Mouse (Mus musculus): Measurements from ENCODE around the gene Espn. TPM values are rescaled to one million over a fixed set of nuclear protein-coding genes. Genes with fewer than 3 reads are reported as not detected.
A peak's percentile ranks its signal among the peaks of the same experiment; 100 is the strongest.

Gene Espn
- total and polyA plus RNA-seq, 3 experiments, result 4.3 to 48.0 (median 9.3) TPM

- ATAC-seq (ENCODE audit: extremely low read depth, insufficient number of reproducible peaks, low FRiP score, poor library complexity, severe bottlenecking), result no peak
- DNase-seq (ENCODE audit: low spot score), result no peak
- H3K4me3 ChIP-seq (ENCODE audit: low read depth, low read length), result no peak overlapping the region
- H3K27me3 ChIP-seq (ENCODE audit: insufficient read depth, low read length), result peaks cover 80% of the 10 kb centered on the region
- H3K4me1 ChIP-seq (ENCODE audit: insufficient read depth, low read depth, low read length), result 0 out of 2 replicates have a peak, but pooled peaks cover 2% of the 10 kb centered on the region
- TF ChIP-seq GATA2 (IDR thresholded peaks at IDR 0.05; ENCODE audit: borderline replicate concordance, low read depth, low read length) (no peak), TAL1 (conservative IDR thresholded peaks at IDR 0.05; ENCODE audit: low read depth, low read length) (no peak), CTCF (IDR thresholded peaks at IDR 0.05; ENCODE audit: low read depth, low read length) (0 out of 2 replicates have a peak, but pooled peaks have one; percentile 10), POLR2AphosphoS5 (IDR thresholded peaks at IDR 0.05; ENCODE audit: insufficient replicate concordance, low read depth, low read length) (no peak), GATA1 (IDR thresholded peaks at IDR 0.05; ENCODE audit: borderline replicate concordance, low read length) (no peak)
- H3K36me3 ChIP-seq (replicated peaks), result no peaks in the 10 kb centered on the region
- no peaks in the 10 kb centered on the region for H3K9me3 ChIP-seq (replicated peaks)
Observed at GRCm38 (mm10) chr4:152119396-152120292, 32.5 kb downstream of the Espn start.

GRCm38 (mm10) chr4:152117538-152117937 is 34.6 kb downstream of the Espn start:
- peaks cover 66% of the 10 kb centered on the region for H3K27me3 ChIP-seq (ENCODE audit: insufficient read depth, low read length)
- H3K4me1 ChIP-seq (ENCODE audit: insufficient read depth, low read depth, low read length), result 0 out of 2 replicates have a peak, but pooled peaks cover 2% of the 10 kb centered on the region
- ATAC-seq (ENCODE audit: extremely low read depth, insufficient number of reproducible peaks, low FRiP score, poor library complexity, severe bottlenecking), result no peak

GRCm38 (mm10) chr4:152115921-152116612 is 36.1 kb downstream of the Espn start, which contains the start of gene Tnfrsf25:
Gene Tnfrsf25 (plus strand): TSS chr4:152115934.
- no peak for TF ChIP-seq GATA1 (IDR thresholded peaks at IDR 0.05; ENCODE audit: borderline replicate concordance, low read length)
- TF ChIP-seq TAL1 (conservative IDR thresholded peaks at IDR 0.05; ENCODE audit: low read depth, low read length), result no peak
- ATAC-seq (ENCODE audit: extremely low read depth, insufficient number of reproducible peaks, low FRiP score, poor library complexity, severe bottlenecking) (no peak), DNase-seq (ENCODE audit: low spot score) (no peak)
- H3K27me3 ChIP-seq (ENCODE audit: insufficient read depth, low read length), result peaks cover 63% of the 10 kb centered on the region
- H3K36me3 ChIP-seq (replicated peaks), result no peaks in the 10 kb centered on the region
- H3K4me1 ChIP-seq (ENCODE audit: insufficient read depth, low read depth, low read length), result 0 out of 2 replicates have a peak, but pooled peaks cover 2% of the 10 kb centered on the region
- H3K4me3 ChIP-seq (ENCODE audit: low read depth, low read length), result no peak within 1 kb of the TSS
- no peaks in the 10 kb centered on the region for H3K9me3 ChIP-seq (replicated peaks)

More at GRCm38 (mm10) chr4:152117538-152117937, 34.6 kb downstream of the Espn start:
- DNase-seq (ENCODE audit: low spot score), result no peak
- Histone ChIP-seq H3K36me3 (replicated peaks) (no peaks in the 10 kb centered on the region), H3K4me3 (ENCODE audit: low read depth, low read length) (no peak overlapping the region), H3K9me3 (replicated peaks) (no peaks in the 10 kb centered on the region)
- no peak for TF ChIP-seq GATA1 (IDR thresholded peaks at IDR 0.05; ENCODE audit: borderline replicate concordance, low read length)
- TF ChIP-seq POLR2AphosphoS5 (IDR thresholded peaks at IDR 0.05; ENCODE audit: insufficient replicate concordance, low read depth, low read length), result no peak
- TF ChIP-seq CTCF (IDR thresholded peaks at IDR 0.05; ENCODE audit: low read depth, low read length), result no peak
- TF ChIP-seq GATA2 (IDR thresholded peaks at IDR 0.05; ENCODE audit: borderline replicate concordance, low read depth, low read length), result no peak
- TF ChIP-seq TAL1 (conservative IDR thresholded peaks at IDR 0.05; ENCODE audit: low read depth, low read length), result no peak

- no peak for ATAC-seq (ENCODE audit: extremely low read depth, insufficient number of reproducible peaks, low FRiP score, poor library complexity, severe bottlenecking)
- Histone ChIP-seq H3K9me3 (replicated peaks) (no peaks in the 10 kb centered on the region), H3K4me3 (ENCODE audit: low read depth, low read length) (no peak overlapping the region), H3K27me3 (ENCODE audit: insufficient read depth, low read length) (peaks cover 44% of the 10 kb centered on the region), H3K4me1 (ENCODE audit: insufficient read depth, low read depth, low read length) (no peaks in the 10 kb centered on the region), H3K36me3 (replicated peaks) (no peaks in the 10 kb centered on the region)
- TF ChIP-seq CTCF (IDR thresholded peaks at IDR 0.05; ENCODE audit: low read depth, low read length) (no peak), GATA1 (IDR thresholded peaks at IDR 0.05; ENCODE audit: borderline replicate concordance, low read length) (no peak), GATA2 (IDR thresholded peaks at IDR 0.05; ENCODE audit: borderline replicate concordance, low read depth, low read length) (no peak), TAL1 (conservative IDR thresholded peaks at IDR 0.05; ENCODE audit: low read depth, low read length) (no peak), POLR2AphosphoS5 (IDR thresholded peaks at IDR 0.05; ENCODE audit: insufficient replicate concordance, low read depth, low read length) (no peak)
- DNase-seq (ENCODE audit: low spot score), result no peak
Observed at GRCm38 (mm10) chr4:152114080-152114479, 38.1 kb downstream of the Espn start.

- ATAC-seq (ENCODE audit: extremely low read depth, insufficient number of reproducible peaks, low FRiP score, poor library complexity, severe bottlenecking) (no peak), DNase-seq (ENCODE audit: low spot score) (no peak)
- peaks cover 8% of the 10 kb centered on the region for H3K36me3 ChIP-seq (replicated peaks)
- no peak overlapping the region for H3K4me3 ChIP-seq (ENCODE audit: low read depth, low read length)
- peaks cover 26% of the 10 kb centered on the region for H3K27me3 ChIP-seq (ENCODE audit: insufficient read depth, low read length)
- no peaks in the 10 kb centered on the region for H3K9me3 ChIP-seq (replicated peaks)
- H3K4me1 ChIP-seq (ENCODE audit: insufficient read depth, low read depth, low read length), result peaks cover 10% of the 10 kb centered on the region
- TF ChIP-seq GATA2 (IDR thresholded peaks at IDR 0.05; ENCODE audit: borderline replicate concordance, low read depth, low read length), result no peak
- TF ChIP-seq GATA1 (IDR thresholded peaks at IDR 0.05; ENCODE audit: borderline replicate concordance, low read length), result no peak
- no peak for TF ChIP-seq TAL1 (conservative IDR thresholded peaks at IDR 0.05; ENCODE audit: low read depth, low read length)
- no peak for TF ChIP-seq CTCF (IDR thresholded peaks at IDR 0.05; ENCODE audit: low read depth, low read length)
- no peak for TF ChIP-seq POLR2AphosphoS5 (IDR thresholded peaks at IDR 0.05; ENCODE audit: insufficient replicate concordance, low read depth, low read length)
Observed at GRCm38 (mm10) chr4:152112329-152112728, 39.8 kb downstream of the Espn start.

GRCm38 (mm10) chr4:152110689-152111088 is 41.5 kb downstream of the Espn start:
- peaks cover 12% of the 10 kb centered on the region for H3K27me3 ChIP-seq (ENCODE audit: insufficient read depth, low read length)
- no peak for ATAC-seq (ENCODE audit: extremely low read depth, insufficient number of reproducible peaks, low FRiP score, poor library complexity, severe bottlenecking)
- H3K4me3 ChIP-seq (ENCODE audit: low read depth, low read length), result no peak overlapping the region
- peaks cover 15% of the 10 kb centered on the region for H3K4me1 ChIP-seq (ENCODE audit: insufficient read depth, low read depth, low read length)
- DNase-seq (ENCODE audit: low spot score), result no peak
- peaks cover 8% of the 10 kb centered on the region for H3K36me3 ChIP-seq (replicated peaks)
- H3K9me3 ChIP-seq (replicated peaks), result no peaks in the 10 kb centered on the region
- TF ChIP-seq POLR2AphosphoS5 (IDR thresholded peaks at IDR 0.05; ENCODE audit: insufficient replicate concordance, low read depth, low read length) (no peak), CTCF (IDR thresholded peaks at IDR 0.05; ENCODE audit: low read depth, low read length) (no peak), TAL1 (conservative IDR thresholded peaks at IDR 0.05; ENCODE audit: low read depth, low read length) (no peak), GATA1 (IDR thresholded peaks at IDR 0.05; ENCODE audit: borderline replicate concordance, low read length) (no peak), GATA2 (IDR thresholded peaks at IDR 0.05; ENCODE audit: borderline replicate concordance, low read depth, low read length) (no peak)

Data from G1E (cell line).